Mouse (Mus musculus): ENCODE measurements at regions not wholly inside any gene's neighbourhood (a gene's known extent, or its start where the extent isn't known, plus 50 kb on each side); places are given as distances from the start of the nearest gene placed in this dataset.

DNA sequence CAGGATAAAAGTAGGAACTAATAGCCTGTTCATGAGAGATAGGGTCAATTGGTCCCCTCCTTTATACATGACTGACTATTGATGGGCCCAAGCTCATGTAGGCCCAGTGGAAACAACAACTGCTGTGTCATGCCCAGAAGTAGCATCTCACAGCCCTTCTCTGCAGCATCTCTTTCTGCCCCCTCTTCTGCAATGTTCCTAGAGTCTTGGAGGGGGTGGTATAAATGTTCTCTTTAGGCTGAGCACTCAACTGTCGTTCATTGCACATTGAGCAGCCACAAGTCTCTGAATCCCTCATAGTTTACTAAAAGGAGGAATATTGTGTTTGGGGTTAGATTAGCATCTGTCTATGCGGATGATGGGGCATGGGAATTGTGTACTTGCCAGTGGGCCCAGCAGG, 324.1 kb downstream of the Phkb start:
- no peak for DNase-seq (ENCODE audit: low read depth)

- DNase-seq (ENCODE audit: low read depth): no peak
These were observed 318.5 kb downstream of the Phkb start for GRCm38 (mm10) chr8:86159074-86159783.

DNA sequence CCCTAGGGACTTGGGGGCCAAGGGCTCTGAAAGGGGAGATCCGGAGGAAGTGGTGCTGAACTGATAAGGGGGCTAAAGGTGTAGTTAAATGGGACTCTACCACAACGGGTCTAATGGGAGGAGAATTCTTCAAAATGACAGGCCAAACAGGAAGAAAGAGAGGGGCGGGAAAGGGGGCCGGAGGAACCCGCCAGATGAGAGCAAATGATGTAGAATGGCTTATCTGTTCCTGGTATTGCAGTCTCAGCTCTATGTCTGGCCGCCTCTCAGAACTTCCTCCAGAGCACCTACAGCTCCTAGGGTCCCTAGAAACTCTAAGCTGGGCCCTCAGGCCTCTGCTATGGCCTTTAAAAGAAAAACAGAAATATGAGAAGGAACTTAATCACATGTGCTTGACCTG, 306.8 kb downstream of the Phkb start:
- no peak for DNase-seq (ENCODE audit: low read depth)

DNA sequence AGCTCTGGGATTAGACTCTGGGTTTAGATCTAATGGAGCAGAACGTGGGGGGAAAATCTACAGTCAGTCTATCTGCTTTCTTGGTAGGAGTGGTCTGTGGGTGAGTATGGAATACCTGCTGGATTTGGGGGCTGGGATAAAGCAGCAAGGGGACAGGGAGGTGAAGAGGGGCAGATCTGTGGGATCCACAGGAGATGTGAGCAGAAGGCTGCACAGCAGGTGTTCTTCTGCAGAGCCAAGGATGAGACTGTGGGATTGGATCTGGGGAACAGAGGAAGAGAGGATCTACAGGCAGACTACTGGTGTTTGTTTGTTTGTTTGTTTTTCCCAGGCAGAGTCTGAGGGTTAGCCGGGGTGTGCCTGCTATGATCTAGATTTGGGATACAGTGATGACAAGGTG, 284.5 kb downstream of the Phkb start:
- DNase-seq (ENCODE audit: low read depth): no peak

DNA sequence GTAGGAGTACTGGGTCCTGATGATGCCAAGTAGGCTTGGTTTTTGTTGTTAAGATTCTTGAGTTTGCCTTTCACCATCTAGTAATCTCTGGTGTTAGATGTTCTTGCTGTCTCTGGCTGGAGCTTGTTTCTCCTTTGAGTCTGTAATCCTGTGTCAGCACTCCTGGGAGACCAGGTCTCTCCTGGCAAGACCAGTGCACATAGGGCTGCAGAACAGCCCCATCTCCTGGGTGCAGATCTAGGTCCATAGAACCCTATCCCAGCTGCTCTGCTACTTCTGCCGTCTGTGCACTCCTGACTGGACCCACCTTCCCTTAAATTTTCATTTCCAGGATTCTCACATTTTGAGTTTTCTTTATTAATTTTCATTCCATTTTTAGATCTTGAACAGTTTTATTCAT, 283.9 kb downstream of the Phkb start:
- no peak for DNase-seq (ENCODE audit: low read depth)

Data from NIH3T3 (cell line).